Mouse (Mus musculus) monocyte, adult 2 months (primary cell): ENCODE measurements around the gene BC048403.
A peak's percentile ranks its signal among the peaks of the same experiment; 100 is the strongest.

Experiments
- DNase-seq, 2 experiments: peaks; one replicate each; pipeline ENCODE4 v3.0.0; 2022; ENCODE audit warnings: low spot score in 2 of 2, low read depth in 1 of 2

Gene BC048403

GRCm38 (mm10) chr10:121739548-121740505, at the start of gene BC048403:
Gene BC048403, plus strand, starts transcription at chr10:121739937.
- peak; percentile 57 to 79 for DNase-seq

GRCm38 (mm10) chr10:121692944-121693579, 46.7 kb upstream of the BC048403 start:
- DNase-seq, result no peak

GRCm38 (mm10) chr10:121694567-121694966, 45.2 kb upstream of the BC048403 start:
- DNase-seq, result no peak

- DNase-seq, result peak in 1 of 2 experiments; percentile 19
Measured at GRCm38 (mm10) chr10:121701296-121702248, 38.2 kb upstream of the BC048403 start.

- no peak for DNase-seq
Measured at GRCm38 (mm10) chr10:121703619-121704018, 36.1 kb upstream of the BC048403 start.

GRCm38 (mm10) chr10:121704871-121705270, 34.9 kb upstream of the BC048403 start:
- DNase-seq, result no peak

GRCm38 (mm10) chr10:121705399-121706163, 34.2 kb upstream of the BC048403 start:
- DNase-seq, result peak; percentile 67 to 72

GRCm38 (mm10) chr10:121716862-121717261, 22.9 kb upstream of the BC048403 start:
- no peak for DNase-seq

GRCm38 (mm10) chr10:121718896-121719585, 20.7 kb upstream of the BC048403 start:
- DNase-seq, result no peak

- no peak for DNase-seq
Measured at GRCm38 (mm10) chr10:121720701-121721100, 19.0 kb upstream of the BC048403 start.

GRCm38 (mm10) chr10:121726505-121726904, 13.2 kb upstream of the BC048403 start:
- DNase-seq, result no peak

- no peak for DNase-seq
Measured at GRCm38 (mm10) chr10:121727151-121727550, 12.6 kb upstream of the BC048403 start.

- no peak for DNase-seq
Measured at GRCm38 (mm10) chr10:121728226-121728625, 11.5 kb upstream of the BC048403 start.

- no peak for DNase-seq
Measured at GRCm38 (mm10) chr10:121731048-121731725, 8.6 kb upstream of the BC048403 start.

GRCm38 (mm10) chr10:121732542-121732941, 7.2 kb upstream of the BC048403 start:
- DNase-seq, result no peak

- no peak for DNase-seq
Measured at GRCm38 (mm10) chr10:121737256-121737655, 2.5 kb upstream of the BC048403 start.

- no peak for DNase-seq
Measured at GRCm38 (mm10) chr10:121742336-121742735, 2.6 kb downstream of the BC048403 start.

GRCm38 (mm10) chr10:121750175-121750574, 10.4 kb downstream of the BC048403 start:
- DNase-seq, result peak; percentile 29 to 43

GRCm38 (mm10) chr10:121754237-121754636, 14.5 kb downstream of the BC048403 start:
- DNase-seq, result no peak
